Mouse (Mus musculus) C2C12 (cell line): ENCODE results near the gene Trmt61a.

Experiments
- CEBPB ChIP-seq: IDR thresholded peaks from one replicate; pipeline ENCODE4 v1.6.1; 2011; ENCODE audit warnings: low read depth, mild to moderate bottlenecking, control low read depth, moderate library complexity
- CTCF ChIP-seq: IDR thresholded peaks from one replicate; pipeline ENCODE4 v1.5.1; 2011; ENCODE audit not compliant: control insufficient read depth, insufficient read depth, insufficient read length
- FOSL1 ChIP-seq: IDR thresholded peaks from one replicate; pipeline ENCODE4 v1.8.0; 2011; ENCODE audit warnings: mild to moderate bottlenecking, low read length; ENCODE audit not compliant: poor library complexity, insufficient read depth, severe bottlenecking
- MYOD1 ChIP-seq: IDR thresholded peaks from one replicate; pipeline ENCODE4 v1.6.1; 2011; ENCODE audit warnings: low read depth; ENCODE audit not compliant: control insufficient read depth, insufficient read length
- USF1 ChIP-seq: IDR thresholded peaks from one replicate; pipeline ENCODE4 v1.6.1; 2011; ENCODE audit warnings: low read depth, mild to moderate bottlenecking, control low read depth, moderate library complexity

- TF ChIP-seq CTCF (no peak), CEBPB (no peak), FOSL1 (no peak), USF1 (no peak), MYOD1 (no peak)
These were observed 15.7 kb downstream of the Trmt61a start for GRCm38 (mm10) chr12:111693341-111694270.
